Mouse (Mus musculus): ENCODE measurements at regions not wholly inside any gene's neighbourhood (a gene's known extent, or its start where the extent isn't known, plus 50 kb on each side); places are given as distances from the start of the nearest gene placed in this dataset.

DNA sequence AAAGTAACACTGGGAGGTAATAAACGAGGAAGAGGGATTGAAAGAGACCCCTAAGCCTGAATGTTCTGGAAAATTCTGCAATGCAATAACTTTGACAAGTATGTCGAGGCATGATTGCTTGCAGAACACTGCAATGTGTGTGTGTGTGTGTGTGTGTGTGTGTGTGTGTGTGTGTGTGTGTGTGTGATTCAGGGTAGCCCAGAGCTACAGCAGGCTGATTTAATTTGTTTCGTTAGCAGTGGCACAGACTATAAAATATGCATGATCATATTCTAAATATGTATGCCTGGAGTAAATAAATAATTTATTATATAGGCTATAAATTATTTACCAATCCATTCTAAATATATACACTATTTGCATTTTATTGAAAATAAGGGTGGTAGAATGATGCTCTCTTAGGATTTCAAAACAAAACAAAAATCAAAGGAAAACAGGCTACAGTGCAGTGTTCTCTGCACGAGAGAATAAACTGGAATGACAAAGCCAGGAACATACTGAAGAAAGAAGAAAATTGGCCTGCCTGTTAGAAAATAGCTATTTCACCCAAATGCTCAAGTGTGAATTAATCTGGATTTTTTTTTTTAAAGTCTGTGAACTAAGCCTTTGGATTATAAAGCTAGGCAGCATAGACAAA, 334.2 kb upstream of the 4930583I09Rik start:
- TF ChIP-seq POLR2A (IDR thresholded peaks at IDR 0.05; ENCODE audit: insufficient read depth, low read length) (no peak), EP300 (IDR thresholded peaks at IDR 0.05; ENCODE audit: insufficient read depth, low read depth, low read length) (no peak)

Measured in ES-Bruce4 (cell line).